In genomic region chr13:100317256-100317893, GRCm38 (mm10) we compare ENCODE assay signal across 10 mouse cellular contexts. TPM values are rescaled to one million over a fixed set of nuclear protein-coding genes. Genes with fewer than 3 reads are reported as not detected.
DNase-seq lines count a peak whose midpoint lies in the region; ATAC-seq and TF ChIP-seq lines count a peak whose summit lies in the region.
"Not testable (repeated sequence)": the region's sequence is repeated elsewhere in the genome, so short reads cannot be mapped to it uniquely, and the experiment has no call there.
"Had no signal": no experiment of that assay in that cellular context is flagged by ENCODE, and none has a peak within 500 bp of the region (broad histone marks: within the 10 kb centered on the region; RNA-seq: fewer than 3 reads in every experiment).

Gene Naip6 (minus strand): TSS chr13:100317674.

- not testable (repeated sequence) for TF ChIP-seq CTCF in stomach, postnatal 0 days (IDR thresholded peaks at IDR 0.05; ENCODE audit: low read depth)

- peak; percentile 6 for DNase-seq in CD4-positive, CD25-positive, alpha-beta regulatory T cell, adult 2 months (ENCODE audit: low read depth, low spot score)
- not testable (repeated sequence) for DNase-seq in liver, embryonic 11.5 days (ENCODE audit: low spot score)
- peak; percentile 3 for DNase-seq in lung, postnatal 25 days (ENCODE audit: low spot score)
- DNase-seq in stomach, postnatal 0 days (ENCODE audit: low spot score) = peak; percentile 21

- not testable (repeated sequence) for H3K27me3 ChIP-seq in intestine, embryonic 15.5 days (replicated peaks); liver, embryonic 11.5 days (replicated peaks; ENCODE audit: control insufficient read depth, insufficient read depth, low read length); stomach, postnatal 0 days (ENCODE audit: control insufficient read depth, insufficient read depth, low read length)

- not testable (repeated sequence) for TF ChIP-seq EP300 in stomach, postnatal 0 days (optimal IDR thresholded peaks at IDR 0.05)

- not testable (repeated sequence) for H3K9me3 ChIP-seq in intestine, embryonic 15.5 days; liver, embryonic 11.5 days (ENCODE audit: control insufficient read depth, low read length); stomach, postnatal 0 days (ENCODE audit: control insufficient read depth, low read length)

- ATAC-seq in intestine, embryonic 15.5 days = peak; percentile 98
- peak; percentile 51; the same call in 1 of the 2 replicates for ATAC-seq in liver, embryonic 11.5 days (replicated peaks; ENCODE audit: low FRiP score)
- peak; percentile 94 for ATAC-seq in monocyte, adult 5-6 weeks (replicated peaks; ENCODE audit: insufficient number of reproducible peaks, low FRiP score, low TSS enrichment, poor library complexity, severe bottlenecking)
- ATAC-seq in stomach, postnatal 0 days (ENCODE audit: low FRiP score, low TSS enrichment) = peak; percentile 88

- H3K27ac ChIP-seq in brown adipose tissue, adult 24 weeks (replicated peaks; ENCODE audit: low read depth, low read length); liver, embryonic 11.5 days (ENCODE audit: low read depth, low read length); stomach, postnatal 0 days (replicated peaks): not testable (repeated sequence)
- peak within 1 kb of the TSS; percentile 62 for H3K27ac ChIP-seq in intestine, embryonic 15.5 days

- H3K36me3 ChIP-seq in intestine, embryonic 15.5 days; liver, embryonic 11.5 days (ENCODE audit: control insufficient read depth, insufficient read depth, low read length); stomach, postnatal 0 days (ENCODE audit: control insufficient read depth, insufficient read depth, low read length): not testable (repeated sequence)

- H3K4me3 ChIP-seq in brown adipose tissue, adult 24 weeks (ENCODE audit: insufficient read depth, low read depth, low read length) = peak within 1 kb of the TSS; percentile 14; the same call in 1 of the 2 replicates
- H3K4me3 ChIP-seq in intestine, embryonic 15.5 days (replicated peaks) = peak within 1 kb of the TSS; percentile 19; the same call in 1 of the 2 replicates
- not testable (repeated sequence) for H3K4me3 ChIP-seq in liver, embryonic 11.5 days (ENCODE audit: low read depth, low read length); stomach, postnatal 0 days (ENCODE audit: low read depth, low read length)

- 58% methylated on average over 6 of the region's 6 CpGs for WGBS in intestine, embryonic 15.5 days
- WGBS in liver, embryonic 11.5 days = 51% methylated on average over 6 of the region's 6 CpGs
- WGBS in stomach, postnatal 0 days = 72% methylated on average over 5 of the region's 6 CpGs

- H3K9ac ChIP-seq in intestine, embryonic 15.5 days; liver, embryonic 11.5 days (ENCODE audit: low read depth, low read length); stomach, postnatal 0 days (ENCODE audit: low read length): not testable (repeated sequence)

- H3K4me2 ChIP-seq in intestine, embryonic 15.5 days (replicated peaks) = peak within 1 kb of the TSS; percentile 38
- not testable (repeated sequence) for H3K4me2 ChIP-seq in liver, embryonic 11.5 days; stomach, postnatal 0 days (replicated peaks; ENCODE audit: low read depth)

- H3K4me1 ChIP-seq in brown adipose tissue, adult 24 weeks (ENCODE audit: control insufficient read depth, insufficient read depth, insufficient read length, low read length); intestine, embryonic 15.5 days (replicated peaks); liver, embryonic 11.5 days (replicated peaks; ENCODE audit: control insufficient read depth, insufficient read depth, low read length); stomach, postnatal 0 days (replicated peaks; ENCODE audit: control insufficient read depth, insufficient read depth): not testable (repeated sequence)

RNA-seq across cellular contexts. Expression of gene Naip6, which starts in this region (rescaled TPM):
- 0.36 TPM in 1 of 2 replicates, not detected in the other for polyA plus RNA-seq in brown adipose tissue, adult 24 weeks (2012; ENCODE audit: insufficient read depth, insufficient read length, missing spikeins)
- 8.2 and 9.1 TPM in 2 replicates for polyA plus RNA-seq in intestine, embryonic 15.5 days (2015; fragmentation: Nextera tagmentation; extraction: Ambion mirVana)
- 0.67 and 0.69 TPM in 2 replicates for polyA plus RNA-seq in liver, embryonic 11.5 days (2014; fragmentation: Nextera tagmentation; extraction: Ambion mirVana)
- total RNA-seq in monocyte, adult 5-6 weeks (2017) = 73.6 to 76.8 TPM (median 74.1 TPM) in 3 replicates
- polyA plus RNA-seq in stomach, postnatal 0 days (2015; fragmentation: Nextera tagmentation; extraction: Ambion mirVana) = 0.41 and 0.56 TPM in 2 replicates
- polyA plus RNA-seq: limb, embryonic 12.5 days; midbrain, embryonic 10.5 days; midbrain, embryonic 16.5 days had no signal

Comparison
In these comparisons a context has a peak if more than half of its experiments do, and no peak if none do; other contexts are left out.
1. Peak in ATAC-seq in liver, embryonic 11.5 days; RNA of the gene not detected or under 1 TPM.
2. Peak in DNase-seq and ATAC-seq in stomach, postnatal 0 days; RNA of the gene not detected or under 1 TPM.